Mouse (Mus musculus) cortical plate, adult 2 months (tissue): Measurements from ENCODE around the gene Col9a3.

Experiments
- CTCF ChIP-seq: fragments of 200-500 bp; IDR thresholded peaks from 2 replicates; pipeline ENCODE4 v1.5.1; 2011; ENCODE audit warnings: mild to moderate bottlenecking, control low read depth, low read length; ENCODE audit not compliant: insufficient read depth; ENCODE audit errors: extremely low read depth
- POLR2A ChIP-seq: fragments of 200-500 bp; IDR thresholded peaks from 2 replicates; pipeline ENCODE4 v1.6.1; 2011; ENCODE audit warnings: mild to moderate bottlenecking, low read length, control low read depth; ENCODE audit not compliant: insufficient read depth; ENCODE audit errors: extremely low read depth

DNA sequence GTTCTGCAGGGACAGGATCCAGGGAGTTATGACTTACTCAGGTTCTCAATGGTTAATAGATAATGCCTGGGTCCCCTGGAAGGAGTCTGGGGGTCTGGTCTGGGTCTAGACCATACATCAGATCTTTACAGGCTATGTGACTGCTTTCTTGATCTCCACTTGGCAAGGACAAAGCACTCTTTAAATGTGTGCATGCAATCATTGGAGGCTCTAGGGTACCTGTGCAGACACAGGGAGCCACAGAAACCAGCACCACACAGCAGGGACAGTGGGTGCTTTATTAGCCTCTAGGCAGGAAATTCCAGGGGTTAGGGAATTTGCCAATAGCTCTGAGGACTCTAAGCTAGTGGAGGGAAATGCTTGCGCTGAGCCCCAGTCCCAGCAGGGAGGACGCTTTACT is 14.3 kb downstream of the Col9a3 start:
- no peak for TF ChIP-seq POLR2A
- TF ChIP-seq CTCF = no peak
